Comparison of ENCODE assay signal across 12 mouse cellular contexts in the genomic region with DNA sequence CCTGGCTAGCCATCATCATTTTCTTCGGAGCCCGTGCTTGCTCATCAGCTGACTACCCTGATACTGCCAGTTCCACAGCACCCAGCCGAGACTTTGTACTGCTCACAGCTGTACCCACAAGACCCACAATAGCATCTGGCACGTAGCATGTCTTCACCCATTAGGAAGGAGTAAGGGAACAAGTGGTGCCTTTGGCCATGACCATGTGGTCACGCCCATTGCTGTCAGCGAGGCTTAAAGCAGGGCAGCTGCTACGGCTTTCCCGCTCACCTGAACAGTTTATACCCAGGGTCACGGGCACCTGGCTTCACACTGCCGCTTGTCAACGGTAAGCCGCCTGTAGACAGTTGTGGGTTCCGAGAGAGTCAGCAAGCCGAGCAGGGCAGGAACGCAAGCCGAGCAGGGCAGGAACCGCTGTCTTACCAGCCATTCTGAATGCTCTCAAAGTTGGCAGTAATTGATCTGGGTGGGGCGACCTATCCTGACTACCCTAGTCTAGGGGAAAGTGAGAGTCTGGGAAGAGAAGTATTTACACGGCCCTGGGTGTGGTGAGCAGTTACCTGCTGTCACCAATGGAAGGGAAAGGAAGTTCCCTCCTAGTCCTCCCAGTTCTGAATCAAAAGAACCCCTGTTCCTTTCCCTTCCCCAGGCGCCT.
A peak's percentile ranks its signal among the peaks of the same experiment; 100 is the strongest.
DNase-seq lines count a peak whose midpoint lies in the region; ATAC-seq and TF ChIP-seq lines count a peak whose summit lies in the region.
"Had no signal": no experiment of that assay in that cellular context is flagged by ENCODE, and none has a peak within 500 bp of the region (broad histone marks: within the 10 kb centered on the region; RNA-seq: fewer than 3 reads in every experiment).

No protein-coding gene starts in this region.

- H3K4me2 ChIP-seq in kidney, postnatal 0 days (ENCODE audit: low read length), result no peak overlapping the region
- H3K4me2 ChIP-seq in embryonic facial prominence, embryonic 15.5 days (replicated peaks), result no peak overlapping the region
- H3K4me2 ChIP-seq: liver, embryonic 11.5 days had no signal

- no peaks in the 10 kb centered on the region for H3K36me3 ChIP-seq in kidney, postnatal 0 days (ENCODE audit: insufficient read depth, low read length)
- no peaks in the 10 kb centered on the region for H3K36me3 ChIP-seq in embryonic facial prominence, embryonic 15.5 days
- H3K36me3 ChIP-seq: G1E had no signal

- 64% methylated on average over 20 of the region's 20 CpGs for WGBS in kidney, postnatal 0 days
- 60% methylated on average over 20 of the region's 20 CpGs for WGBS in embryonic facial prominence, embryonic 15.5 days

- intact Hi-C loops in gastrocnemius, postnatal 36 days (cut with DNase I), result no loop called here

- TF ChIP-seq CTCF in kidney, postnatal 0 days (IDR thresholded peaks at IDR 0.05; ENCODE audit: low read depth), result no peak

- H3K27ac ChIP-seq in kidney, postnatal 0 days, result no peak overlapping the region
- H3K27ac ChIP-seq in embryonic facial prominence, embryonic 15.5 days (replicated peaks), result peak overlapping the region; percentile 39; the same call in 1 of the 2 replicates

- DNase-seq in kidney, postnatal 0 days (ENCODE audit: low spot score), result no peak
- no peak for DNase-seq in kidney, adult 11 months
- DNase-seq in naive thymus-derived CD4-positive, alpha-beta T cell, adult 2 months (ENCODE audit: low read depth), result peak; percentile 74
- peak; percentile 58 to 63 for DNase-seq in thymus, postnatal 36 days
- DNase-seq in ovary, postnatal 36 days (ENCODE audit: low spot score), result no peak
- DNase-seq in testis, postnatal 14 days (ENCODE audit: low spot score), result no peak
- DNase-seq in gastrocnemius, postnatal 36 days, result no peak
- DNase-seq: adrenal gland, adult 2 months; cerebellum, adult 18-20 months had no signal

- no peak overlapping the region for H3K9ac ChIP-seq in kidney, postnatal 0 days (ENCODE audit: low read depth, low read length)
- no peak overlapping the region for H3K9ac ChIP-seq in embryonic facial prominence, embryonic 15.5 days

- ATAC-seq in kidney, postnatal 0 days (replicated peaks; ENCODE audit: low FRiP score, low read depth), result 0 out of 2 replicates have a peak, but pooled peaks have one; percentile 27
- ATAC-seq in embryonic facial prominence, embryonic 15.5 days (ENCODE audit: insufficient number of reproducible peaks, low FRiP score, low TSS enrichment, low read depth), result no peak

- no peaks in the 10 kb centered on the region for H3K27me3 ChIP-seq in kidney, postnatal 0 days (ENCODE audit: insufficient read depth, low read length)
- no peaks in the 10 kb centered on the region for H3K27me3 ChIP-seq in embryonic facial prominence, embryonic 15.5 days

- H3K4me3 ChIP-seq in kidney, postnatal 0 days (replicated peaks; ENCODE audit: low read depth, low read length), result no peak overlapping the region
- no peak overlapping the region for H3K4me3 ChIP-seq in embryonic facial prominence, embryonic 15.5 days (replicated peaks)

- H3K4me1 ChIP-seq in kidney, postnatal 0 days (replicated peaks; ENCODE audit: insufficient read depth, low read length), result 0 out of 2 replicates have a peak, but pooled peaks cover 3% of the 10 kb centered on the region
- H3K4me1 ChIP-seq in embryonic facial prominence, embryonic 15.5 days, result peaks cover 37% of the 10 kb centered on the region

- no peaks in the 10 kb centered on the region for H3K9me3 ChIP-seq in kidney, postnatal 0 days (replicated peaks; ENCODE audit: low read length)
- H3K9me3 ChIP-seq in embryonic facial prominence, embryonic 15.5 days (replicated peaks), result no peaks in the 10 kb centered on the region
- H3K9me3 ChIP-seq: G1E had no signal

Comparison
In these comparisons a context has a peak if more than half of its experiments do, and no peak if none do; other contexts are left out.
1. DNase-seq: peak in naive thymus-derived CD4-positive, alpha-beta T cell, adult 2 months (single experiment) and thymus, postnatal 36 days (2 of 2); none in kidney, postnatal 0 days (single experiment), kidney, adult 11 months (single experiment), ovary, postnatal 36 days (single experiment), testis, postnatal 14 days (single experiment) and gastrocnemius, postnatal 36 days (0 of 2).